Mouse (Mus musculus) lung, embryonic 16.5 days (tissue): Measurements from ENCODE around the gene Vkorc1l1. TPM values are rescaled to one million over a fixed set of nuclear protein-coding genes. Genes with fewer than 3 reads are reported as not detected.
"Not testable (repeated sequence)": the region's sequence is repeated elsewhere in the genome, so short reads cannot be mapped to it uniquely, and the experiment has no call there.

Experiments
- ATAC-seq: fragments of 200-750 bp; cut with Nextera tagmentation; 2 replicates; pipeline ENCODE4 v1.8.0; 2017; ENCODE audit warnings: low read depth, mild to moderate bottlenecking, moderate library complexity
- H3K27ac ChIP-seq: fragments of 300-500 bp; sonication (generic); 2 replicates; pipeline ENCODE4 v1.5.1; 2014; ENCODE audit warnings: mild to moderate bottlenecking, control low read depth, low read length
- H3K27me3 ChIP-seq: fragments of 300-500 bp; sonication (generic); 2 replicates; pipeline ENCODE4 v1.6.1; 2014; ENCODE audit warnings: low read depth, low read length, mixed read lengths; ENCODE audit not compliant: control insufficient read depth, insufficient read depth
- H3K36me3 ChIP-seq: fragments of 300-500 bp; sonication (generic); 2 replicates; pipeline ENCODE4 v1.6.1; 2014; ENCODE audit warnings: low read length; ENCODE audit not compliant: control insufficient read depth, insufficient read depth
- H3K4me1 ChIP-seq: fragments of 300-500 bp; sonication (generic); replicated peaks from 2 replicates; pipeline ENCODE4 v1.6.1; 2014; ENCODE audit warnings: low read length, mixed read lengths; ENCODE audit not compliant: control insufficient read depth, insufficient read depth
- H3K4me2 ChIP-seq: fragments of 300-500 bp; sonication (generic); 2 replicates; pipeline ENCODE4 v1.6.1; 2014; ENCODE audit warnings: low read depth, low read length, control low read depth
- H3K4me3 ChIP-seq: fragments of 300-500 bp; sonication (generic); 2 replicates; pipeline ENCODE4 v1.5.1; 2014; ENCODE audit warnings: mild to moderate bottlenecking, low read length, control low read depth
- H3K9ac ChIP-seq: fragments of 300-500 bp; sonication (generic); 2 replicates; pipeline ENCODE4 v1.6.1; 2014; ENCODE audit warnings: low read length, control low read depth
- H3K9me3 ChIP-seq: fragments of 300-500 bp; sonication (generic); 2 replicates; pipeline ENCODE4 v1.6.1; 2016; ENCODE audit warnings: low read length; ENCODE audit not compliant: control insufficient read depth
- WGBS: fragments of 180-500 bp; shearing (Covaris S2); extraction: QIAGEN DNeasy Blood & Tissue Kit; methylation state at CpG from one replicate; pipeline ENCODE4 v1.1.7; 2014; 5-methylcytosine and 5-hydroxymethylcytosine counted together
- polyA plus RNA-seq: library from polyadenylated mRNA; unstranded; fragments of >200 nt; fragmentation: Nextera tagmentation; extraction: Ambion mirVana; gene quantifications from 2 replicates; pipeline ENCODE4 v1.2.1, GENCODE M21; 2015

Vkorc1l1 gene
- polyA plus RNA-seq, 1 experiment from 2014 or later = 18.8 TPM

DNA sequence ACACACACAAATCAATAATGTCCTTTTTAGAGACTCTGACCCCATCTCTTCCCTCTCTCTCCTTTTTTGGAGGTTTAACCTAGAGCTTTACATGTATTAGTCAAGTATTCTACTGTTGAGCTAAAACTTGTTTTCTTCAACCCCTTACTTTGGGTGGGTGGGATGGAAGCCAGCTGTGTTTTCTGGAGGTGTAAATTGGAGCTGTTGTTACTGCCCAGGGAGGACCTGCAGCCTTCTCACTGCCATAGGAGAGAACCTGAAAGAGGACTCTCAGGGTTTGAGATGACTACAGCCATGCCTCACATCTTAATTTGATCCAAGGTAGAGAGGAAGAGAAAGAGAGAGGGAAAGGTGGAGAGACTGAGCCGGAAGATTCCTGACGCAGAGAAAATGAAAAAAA is 1.5 kb upstream of the Vkorc1l1 start:
- 45% methylated on average over 2 of the region's 2 CpGs for WGBS
- H3K4me3 ChIP-seq = no peak overlapping the region

DNA sequence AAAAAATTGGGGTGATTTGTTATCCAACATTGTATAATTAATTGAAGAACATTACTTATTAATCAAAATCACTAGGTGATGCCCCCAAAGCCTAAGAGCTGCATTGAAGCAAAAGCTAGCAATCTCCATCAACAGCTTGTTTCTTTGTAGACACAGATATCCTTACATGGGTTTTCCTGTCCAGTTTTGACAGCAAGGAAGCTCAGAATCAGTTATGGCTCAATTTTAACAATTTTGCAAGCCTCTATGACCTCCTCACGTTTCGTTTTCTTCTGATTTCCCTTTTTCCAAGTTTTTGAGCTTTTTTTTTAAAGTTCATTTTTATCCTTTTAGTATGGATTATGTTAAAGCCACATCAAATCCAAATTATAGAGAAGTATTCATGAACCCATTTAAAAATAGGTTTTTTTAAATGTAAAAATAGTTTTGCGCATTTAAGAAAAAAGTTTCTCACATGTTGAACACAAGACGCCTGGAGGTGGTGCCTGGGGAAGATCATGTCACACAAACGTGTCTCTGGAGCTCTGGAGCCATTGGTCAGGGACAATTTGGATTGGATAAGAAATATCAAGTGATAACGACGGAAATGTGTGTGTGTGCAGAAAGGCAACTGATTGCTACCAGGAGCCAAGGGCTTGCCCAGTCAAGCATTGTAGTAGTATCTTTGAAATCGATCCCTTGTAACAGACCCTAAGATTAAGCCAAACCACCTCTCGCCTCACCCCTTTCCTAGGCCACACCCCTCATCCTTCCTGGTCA is 855 bp upstream of the Vkorc1l1 start:
- peak overlapping the region; percentile 67 for H3K4me2 ChIP-seq
- peaks cover 9% of the 10 kb centered on the region for H3K4me1 ChIP-seq
- peak overlapping the region; percentile 63 for H3K9ac ChIP-seq
- peak overlapping the region; percentile 64 for H3K4me3 ChIP-seq
- H3K27ac ChIP-seq = peak overlapping the region; percentile 69
- peak; percentile 36 for ATAC-seq
- H3K36me3 ChIP-seq = peaks cover 5% of the 10 kb centered on the region; the same call in 1 of the 2 replicates
- 2% methylated on average over 9 of the region's 9 CpGs for WGBS
- no peaks in the 10 kb centered on the region for H3K27me3 ChIP-seq
- H3K9me3 ChIP-seq = no peaks in the 10 kb centered on the region

More for the DNA sequence above, 1.5 kb upstream of the Vkorc1l1 start:
- no peak for ATAC-seq
- H3K27ac ChIP-seq = no peak overlapping the region
- peaks cover 9% of the 10 kb centered on the region for H3K4me1 ChIP-seq
- no peaks in the 10 kb centered on the region for H3K27me3 ChIP-seq
- H3K4me2 ChIP-seq = peak overlapping the region; percentile 67; the same call in 1 of the 2 replicates
- H3K36me3 ChIP-seq = peaks cover 3% of the 10 kb centered on the region; the same call in 1 of the 2 replicates
- no peaks in the 10 kb centered on the region for H3K9me3 ChIP-seq
- H3K9ac ChIP-seq = no peak overlapping the region

DNA sequence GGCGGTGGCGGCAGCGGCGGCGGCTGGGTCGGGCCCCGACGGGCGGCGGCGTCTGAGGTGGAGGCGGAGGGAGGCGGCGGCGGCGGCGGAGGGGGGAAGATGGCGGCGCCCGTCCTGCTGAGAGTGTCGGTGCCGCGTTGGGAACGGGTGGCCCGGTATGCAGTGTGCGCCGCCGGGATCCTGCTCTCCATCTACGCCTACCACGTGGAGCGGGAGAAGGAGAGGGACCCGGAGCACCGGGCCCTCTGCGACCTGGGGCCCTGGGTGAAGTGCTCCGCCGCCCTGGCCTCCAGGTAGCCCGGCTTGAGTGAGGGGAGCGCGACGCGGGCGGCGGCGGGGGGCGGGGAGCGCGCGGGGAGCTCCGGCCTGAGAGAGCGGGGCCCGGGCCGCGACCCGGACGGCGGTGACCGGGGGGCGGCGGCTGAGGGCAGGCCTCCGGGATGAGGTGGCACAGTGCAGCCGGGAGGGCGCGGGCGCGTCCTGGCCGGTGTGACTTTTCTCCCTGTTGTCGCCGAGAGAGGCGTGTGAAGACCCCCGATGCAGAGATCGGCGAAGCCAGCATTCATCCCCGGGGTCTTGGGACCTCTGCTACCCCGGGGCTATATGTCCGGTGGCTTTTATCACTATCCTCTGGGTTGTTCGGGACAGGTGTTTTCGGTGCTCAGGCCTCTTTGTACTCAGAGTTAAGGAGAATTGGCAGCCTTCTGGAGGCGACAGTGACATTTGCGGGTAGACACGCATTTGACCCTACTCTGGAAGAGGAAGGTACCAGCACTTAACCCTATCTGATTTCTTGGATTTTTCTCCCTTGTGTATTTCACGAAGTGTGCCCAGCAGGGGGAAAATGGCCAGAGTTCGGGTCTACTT is 536 bp downstream of the Vkorc1l1 start:
- H3K27ac ChIP-seq = peak overlapping the region; percentile 61
- H3K27me3 ChIP-seq, H3K4me1 ChIP-seq, H3K36me3 ChIP-seq, H3K9me3 ChIP-seq: not testable (repeated sequence)
- peak; percentile 42 for ATAC-seq
- peak overlapping the region; percentile 90 for H3K4me2 ChIP-seq
- H3K9ac ChIP-seq = peak overlapping the region; percentile 89
- peak overlapping the region; percentile 88 for H3K4me3 ChIP-seq
- WGBS = under 1% methylated on average over 44 of the region's 82 CpGs

DNA sequence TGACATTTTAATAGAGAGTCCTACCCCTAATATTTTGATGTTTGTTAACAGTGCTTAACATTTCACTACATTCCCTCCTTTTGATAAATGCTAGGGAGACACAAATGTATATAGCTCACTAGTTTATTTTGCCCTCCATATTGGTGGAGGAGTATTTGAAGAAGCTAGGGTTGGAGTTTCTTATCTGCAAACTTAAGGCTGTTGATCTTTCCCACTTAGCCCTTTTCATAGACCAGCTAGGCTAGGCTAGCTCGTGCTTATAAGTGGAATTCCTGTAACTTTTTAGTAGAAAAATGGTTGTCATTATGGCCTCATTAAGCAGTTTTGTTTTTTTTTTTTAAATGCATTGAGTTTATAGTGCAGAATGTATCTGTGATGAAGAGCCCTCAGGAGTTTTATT is 1.6 kb downstream of the Vkorc1l1 start:
- H3K4me2 ChIP-seq = peak overlapping the region; percentile 6; the same call in 1 of the 2 replicates
- H3K27ac ChIP-seq = no peak overlapping the region
- H3K36me3 ChIP-seq = peaks cover 5% of the 10 kb centered on the region; the same call in 1 of the 2 replicates
- H3K4me3 ChIP-seq = no peak overlapping the region
- H3K9ac ChIP-seq = no peak overlapping the region
- H3K27me3 ChIP-seq = no peaks in the 10 kb centered on the region
- ATAC-seq = no peak
- H3K9me3 ChIP-seq = no peaks in the 10 kb centered on the region
- WGBS = 38% methylated on average over 1 of the region's 1 CpGs
- H3K4me1 ChIP-seq = peaks cover 9% of the 10 kb centered on the region

DNA sequence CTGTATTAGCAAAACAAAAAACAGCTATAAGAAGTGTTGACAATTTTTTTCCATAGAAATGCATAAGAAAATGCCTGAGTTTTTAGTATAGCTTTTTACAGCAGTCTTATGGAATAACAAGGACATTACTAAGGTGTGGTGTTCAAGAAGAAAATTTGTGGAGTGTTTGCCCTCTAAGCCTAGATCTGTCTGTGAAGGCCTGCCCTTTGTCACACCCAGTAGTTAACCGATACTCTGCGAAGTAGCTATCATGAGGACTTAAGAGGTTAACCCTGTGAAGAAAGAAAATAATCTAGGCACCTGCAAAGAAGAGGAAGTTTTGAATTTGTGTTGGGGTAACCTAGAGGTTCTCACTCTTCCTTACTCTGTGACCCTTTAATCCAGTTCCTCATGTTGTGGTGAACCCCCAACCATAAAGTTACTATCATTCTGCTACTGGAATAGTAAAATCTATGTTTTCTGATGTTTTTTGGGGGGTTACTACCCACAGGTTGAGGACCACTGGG is 5.8 kb downstream of the Vkorc1l1 start:
- Histone ChIP-seq H3K4me2 (no peak overlapping the region), H3K9me3 (no peaks in the 10 kb centered on the region), H3K4me3 (no peak overlapping the region), H3K27me3 (no peaks in the 10 kb centered on the region), H3K27ac (no peak overlapping the region), H3K4me1 (peaks cover 6% of the 10 kb centered on the region), H3K9ac (no peak overlapping the region), H3K36me3 (peaks cover 5% of the 10 kb centered on the region; the same call in 1 of the 2 replicates)
- ATAC-seq = no peak
- WGBS = 75% methylated on average over 2 of the region's 2 CpGs

DNA sequence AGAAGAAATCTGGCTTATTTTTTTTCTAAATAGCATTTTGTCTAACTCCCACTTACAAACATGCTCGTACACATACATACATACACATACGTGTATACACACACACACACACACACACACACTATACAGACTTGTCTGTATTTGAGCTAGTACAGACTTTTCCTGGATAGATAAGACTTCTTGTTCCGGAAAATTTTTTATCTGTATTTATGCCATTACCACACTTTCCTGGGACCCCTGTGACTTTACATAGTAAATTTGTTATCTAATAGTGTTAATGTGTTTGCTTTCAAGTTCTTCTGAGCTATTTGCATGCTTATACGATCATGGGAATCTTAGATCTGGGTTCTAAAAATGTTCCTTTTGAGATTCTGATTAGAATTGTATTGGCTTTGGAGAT is 10.4 kb downstream of the Vkorc1l1 start:
- WGBS = 89% methylated on average over 4 of the region's 4 CpGs

DNA sequence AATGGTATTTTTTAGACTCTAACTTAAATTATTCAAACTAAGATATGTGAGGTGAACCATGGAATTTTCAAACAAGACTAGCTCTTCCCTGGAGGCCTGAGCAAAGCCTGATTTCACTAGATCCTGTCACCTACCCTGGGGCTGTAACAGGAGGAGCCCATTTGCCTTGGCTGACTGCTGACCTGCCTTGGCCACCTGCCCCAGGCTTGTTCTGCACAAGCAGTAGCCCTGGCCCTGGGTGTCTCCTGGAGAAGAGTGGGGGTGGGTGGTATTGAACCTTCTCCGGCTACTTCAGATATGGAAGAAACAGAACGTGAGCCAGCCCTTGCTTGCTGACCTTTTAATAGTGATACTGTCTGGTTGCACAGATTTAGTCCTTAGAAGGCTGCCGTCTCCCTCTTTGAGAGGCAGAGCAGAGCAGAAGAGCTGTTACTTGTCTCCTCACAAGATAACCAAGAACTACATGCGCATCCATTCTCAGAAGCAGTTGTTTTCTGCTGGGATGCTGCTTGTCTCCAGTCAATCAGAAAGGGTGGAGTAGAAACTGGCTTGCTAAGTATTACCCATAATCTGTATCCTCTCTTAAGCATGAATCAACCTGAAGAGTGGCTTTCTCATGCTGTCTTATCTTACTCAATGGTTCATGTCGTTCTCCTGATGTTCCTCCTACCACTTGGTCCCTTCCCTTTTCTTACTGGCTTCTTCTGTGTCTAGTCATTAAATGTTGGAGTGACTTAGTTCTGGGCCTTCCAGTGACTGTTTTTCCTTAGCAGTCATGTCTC is 12.9 kb downstream of the Vkorc1l1 start:
- 85% methylated on average over 5 of the region's 5 CpGs for WGBS
- Histone ChIP-seq H3K36me3 (no peaks in the 10 kb centered on the region), H3K9ac (no peak overlapping the region), H3K4me2 (no peak overlapping the region), H3K9me3 (no peaks in the 10 kb centered on the region), H3K4me1 (no peaks in the 10 kb centered on the region), H3K27me3 (no peaks in the 10 kb centered on the region), H3K27ac (no peak overlapping the region), H3K4me3 (no peak overlapping the region)
- no peak for ATAC-seq

More for the DNA sequence above, 10.4 kb downstream of the Vkorc1l1 start:
- Histone ChIP-seq H3K9ac (no peak overlapping the region), H3K9me3 (no peaks in the 10 kb centered on the region), H3K4me3 (no peak overlapping the region), H3K4me2 (no peak overlapping the region), H3K27me3 (no peaks in the 10 kb centered on the region), H3K36me3 (no peaks in the 10 kb centered on the region), H3K4me1 (no peaks in the 10 kb centered on the region), H3K27ac (no peak overlapping the region)
- ATAC-seq = no peak

DNA sequence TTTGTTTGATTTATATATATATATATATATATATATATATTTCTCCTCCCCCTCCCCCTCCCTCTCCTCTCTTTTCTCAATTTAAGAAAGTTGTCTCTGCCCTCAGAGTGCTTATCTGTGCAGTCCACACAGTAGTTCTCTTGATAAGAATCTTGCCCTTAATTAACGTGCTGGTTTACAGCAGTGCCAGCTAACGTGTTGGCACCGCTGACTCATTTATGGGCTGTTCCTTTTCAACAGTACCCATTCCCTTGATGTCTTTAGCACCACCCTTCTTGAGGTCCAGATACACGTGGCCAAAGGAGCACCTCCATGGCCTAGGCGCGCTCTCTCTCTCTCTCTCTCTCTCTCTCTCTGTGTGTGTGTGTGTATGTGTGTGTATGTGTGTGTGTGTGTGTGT is 14.0 kb downstream of the Vkorc1l1 start:
- Histone ChIP-seq H3K4me1 (no peaks in the 10 kb centered on the region), H3K9me3 (no peaks in the 10 kb centered on the region), H3K27me3 (no peaks in the 10 kb centered on the region), H3K4me3 (no peak overlapping the region), H3K36me3 (no peaks in the 10 kb centered on the region), H3K4me2 (no peak overlapping the region), H3K27ac (no peak overlapping the region), H3K9ac (no peak overlapping the region)
- ATAC-seq = no peak
- 76% methylated on average over 6 of the region's 6 CpGs for WGBS
